Mouse (Mus musculus) olfactory bulb, adult 2 months (tissue): ENCODE measurements around the gene Robo4. TPM values are rescaled to one million over a fixed set of nuclear protein-coding genes. Genes with fewer than 3 reads are reported as not detected.

Experiments
- H3K27ac ChIP-seq: fragments of 200-500 bp; 2 replicates; pipeline ENCODE4 v1.5.1; 2012; ENCODE audit warnings: low read depth, low read length; ENCODE audit not compliant: insufficient read depth
- H3K4me1 ChIP-seq: fragments of 200-500 bp; 2 replicates; pipeline ENCODE4 v1.6.1; 2012; ENCODE audit warnings: low read length; ENCODE audit not compliant: control insufficient read depth, insufficient read depth
- H3K4me3 ChIP-seq: fragments of 200-500 bp; 2 replicates; pipeline ENCODE4 v1.5.1; 2012; ENCODE audit warnings: mild to moderate bottlenecking, low read depth, low read length, moderate library complexity; ENCODE audit not compliant: insufficient read depth
- CTCF ChIP-seq: fragments of 200-500 bp; IDR thresholded peaks from 2 replicates; pipeline ENCODE4 v1.5.1; 2012; ENCODE audit warnings: low read depth, mild to moderate bottlenecking, low read length, moderate library complexity; ENCODE audit not compliant: insufficient read depth
- POLR2A ChIP-seq: fragments of 200-500 bp; IDR thresholded peaks from 2 replicates; pipeline ENCODE4 v1.6.1; 2012; ENCODE audit warnings: mild to moderate bottlenecking, low read depth, low read length, moderate library complexity; ENCODE audit not compliant: insufficient read depth
- WGBS: fragments of 180-500 bp; shearing (Covaris S2); methylation state at CpG from one replicate; pipeline ENCODE4 v1.1.7; 2018; 5-methylcytosine and 5-hydroxymethylcytosine counted together
- polyA plus RNA-seq: library from polyadenylated mRNA; stranded (reverse); fragments of >200 nt; gene quantifications from 2 replicates; pipeline ENCODE4 v1.2.4, GENCODE M21; 2012; ENCODE audit warnings: low replicate concordance; ENCODE audit not compliant: missing spikeins, insufficient read depth, insufficient read length

Gene Robo4
- polyA plus RNA-seq, 1 experiment: not detected

DNA sequence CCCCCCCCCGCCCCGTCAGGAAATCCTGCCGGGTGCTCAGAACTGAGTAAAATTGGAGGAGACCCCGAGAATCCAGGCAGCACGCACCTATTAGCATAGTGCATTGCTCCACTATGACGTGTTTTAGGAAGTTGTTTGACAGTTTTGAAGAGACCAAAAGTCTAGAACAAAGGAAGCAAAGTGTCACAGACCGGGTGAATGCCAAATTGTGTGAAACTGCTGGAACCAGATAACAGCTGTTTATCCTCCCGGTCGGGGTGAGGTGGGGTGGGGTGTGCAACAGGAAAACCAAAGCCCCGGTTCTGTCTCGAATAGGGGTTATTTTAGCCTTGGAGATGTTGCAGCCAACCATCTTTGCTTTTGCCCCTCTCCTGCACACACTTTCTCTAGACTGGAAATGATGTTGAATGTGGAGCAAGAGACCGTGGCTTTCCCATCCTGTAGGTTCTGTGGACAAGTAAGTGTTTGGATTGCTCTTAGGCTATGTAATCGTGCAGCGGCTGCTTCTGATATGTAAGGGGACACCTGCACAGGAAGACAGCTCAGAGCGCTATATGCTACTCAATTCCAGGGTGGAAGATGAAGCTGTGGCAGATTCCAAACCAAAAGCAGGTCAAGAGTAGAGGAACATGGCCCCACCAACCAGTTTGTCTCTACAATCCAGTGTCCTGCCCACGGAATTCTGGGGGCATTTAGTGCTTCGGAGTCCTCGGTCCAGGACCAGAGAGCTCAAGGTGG, 32.3 kb downstream of the Robo4 start:
- no peak overlapping the region for H3K27ac ChIP-seq
- H3K4me3 ChIP-seq: no peak overlapping the region
- no peak for TF ChIP-seq POLR2A
- TF ChIP-seq CTCF: no peak
- H3K4me1 ChIP-seq: peaks cover 27% of the 10 kb centered on the region
- WGBS: 33% methylated on average over 18 of the region's 18 CpGs

DNA sequence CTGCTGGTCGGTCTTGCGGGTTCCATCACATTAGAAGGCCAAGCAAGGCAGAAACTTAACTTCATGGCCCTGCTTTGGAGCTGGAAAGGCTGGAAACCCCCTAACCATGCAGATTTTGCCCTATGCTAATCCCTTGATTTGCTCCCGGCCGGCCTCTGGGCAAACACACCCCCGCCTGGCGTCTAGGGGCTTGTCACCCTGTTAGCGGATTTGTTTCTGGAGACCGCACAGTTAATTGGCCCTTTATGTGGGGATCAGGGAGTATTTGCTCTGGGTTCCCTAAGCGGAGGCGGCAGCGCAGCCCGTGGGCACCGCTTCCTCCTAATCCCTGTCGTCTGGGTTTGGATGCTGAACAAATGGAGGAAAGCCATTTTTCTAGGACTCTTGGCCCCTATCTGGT, 33.2 kb downstream of the Robo4 start:
- Histone ChIP-seq H3K4me3 (no peak overlapping the region), H3K4me1 (peaks cover 27% of the 10 kb centered on the region), H3K27ac (no peak overlapping the region)
- TF ChIP-seq POLR2A: no peak
- no peak for TF ChIP-seq CTCF
- WGBS: 31% methylated on average over 14 of the region's 14 CpGs

DNA sequence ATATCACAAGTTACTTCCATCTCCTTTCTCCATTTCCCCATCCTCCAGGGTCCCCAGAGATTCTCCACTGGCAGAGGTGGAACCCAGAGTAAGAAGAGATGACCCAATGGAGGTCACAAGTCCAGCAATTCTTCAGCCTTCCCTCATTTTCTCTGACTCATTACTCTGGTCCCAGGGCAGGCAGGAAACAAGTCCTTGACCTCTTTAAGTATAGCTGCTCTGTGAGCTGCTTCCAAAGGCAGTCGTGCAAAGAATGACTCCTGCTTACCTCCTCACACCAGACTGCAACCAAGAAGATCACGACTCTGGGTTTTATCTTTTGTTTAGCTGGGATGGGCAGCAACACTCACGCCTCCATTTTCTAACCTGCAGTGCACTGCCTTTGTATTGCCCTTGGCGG, 33.9 kb downstream of the Robo4 start:
- 54% methylated on average over 4 of the region's 4 CpGs for WGBS
- peaks cover 27% of the 10 kb centered on the region for H3K4me1 ChIP-seq
- no peak for TF ChIP-seq CTCF
- TF ChIP-seq POLR2A: no peak
- no peak overlapping the region for H3K4me3 ChIP-seq
- H3K27ac ChIP-seq: no peak overlapping the region

DNA sequence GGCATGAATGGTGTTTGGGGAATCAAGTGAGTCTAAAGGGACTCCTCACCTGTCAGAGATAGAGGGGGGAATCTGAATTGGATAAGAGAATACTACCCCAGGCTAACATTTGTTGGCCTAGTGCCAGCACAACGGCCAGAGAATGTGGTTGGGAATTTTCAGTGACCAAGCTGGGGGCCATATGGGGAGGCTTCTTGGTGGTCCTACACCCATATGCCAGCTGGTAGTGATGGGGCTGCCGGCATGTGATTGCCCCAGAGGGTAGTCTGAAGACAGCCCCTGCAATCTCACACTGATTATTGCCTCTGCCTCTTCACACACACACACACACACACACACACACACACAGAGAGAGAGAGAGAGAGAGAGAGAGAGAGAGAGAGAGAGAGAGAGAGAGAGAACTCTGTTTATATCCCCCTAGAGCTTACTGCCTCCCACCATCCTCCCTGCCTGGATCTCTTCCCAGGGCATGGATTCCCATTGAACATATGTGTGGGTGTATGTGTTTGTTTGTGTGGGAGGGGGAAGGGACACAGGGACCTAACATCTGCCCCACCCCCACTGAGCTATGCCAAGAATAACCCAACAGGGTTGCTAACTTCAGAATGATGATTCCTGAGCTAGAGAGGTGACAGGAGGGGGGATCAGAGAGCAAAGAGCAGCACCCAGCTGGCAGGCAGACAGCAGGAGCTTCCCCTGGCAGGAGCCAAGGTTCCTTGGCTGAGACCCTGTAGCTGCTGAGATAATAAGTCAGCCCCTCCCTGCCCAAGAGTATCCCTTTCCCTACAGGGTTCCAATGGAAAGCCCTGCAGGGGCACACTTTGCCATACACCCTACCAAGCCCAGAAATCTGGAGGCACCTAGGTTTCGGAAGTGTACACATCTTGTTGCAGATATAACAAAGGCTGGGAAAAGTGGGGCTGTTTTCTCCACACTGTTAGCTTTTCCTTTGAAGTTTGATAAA, 36.4 kb downstream of the Robo4 start:
- no peak overlapping the region for H3K4me3 ChIP-seq
- TF ChIP-seq CTCF (no peak), POLR2A (no peak)
- H3K4me1 ChIP-seq: peaks cover 12% of the 10 kb centered on the region
- WGBS: 28% methylated on average over 3 of the region's 3 CpGs
- no peak overlapping the region for H3K27ac ChIP-seq

DNA sequence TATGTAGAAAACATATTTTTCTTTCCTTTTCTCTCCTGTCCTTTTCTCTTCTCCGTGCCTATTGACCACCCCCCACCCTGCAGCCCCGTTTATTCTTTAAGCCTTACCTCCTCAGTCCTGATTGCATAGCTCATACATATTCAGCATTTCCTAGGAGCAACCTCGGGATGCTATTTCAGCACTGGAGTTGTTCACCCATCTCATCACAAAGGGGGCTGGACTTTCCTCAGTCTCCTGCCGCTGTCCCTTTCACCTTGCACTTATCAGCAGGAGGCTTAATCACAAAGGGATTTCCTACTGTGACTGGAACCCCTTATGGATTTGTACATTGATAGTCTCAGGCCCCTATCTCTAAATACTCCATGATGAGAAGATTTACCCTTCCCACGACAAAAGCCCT, 50.7 kb downstream of the Robo4 start:
- no peak overlapping the region for H3K4me3 ChIP-seq
- TF ChIP-seq CTCF (no peak), POLR2A (no peak)
- no peak overlapping the region for H3K27ac ChIP-seq
- 41% methylated on average over 5 of the region's 5 CpGs for WGBS
- peaks cover 9% of the 10 kb centered on the region for H3K4me1 ChIP-seq

DNA sequence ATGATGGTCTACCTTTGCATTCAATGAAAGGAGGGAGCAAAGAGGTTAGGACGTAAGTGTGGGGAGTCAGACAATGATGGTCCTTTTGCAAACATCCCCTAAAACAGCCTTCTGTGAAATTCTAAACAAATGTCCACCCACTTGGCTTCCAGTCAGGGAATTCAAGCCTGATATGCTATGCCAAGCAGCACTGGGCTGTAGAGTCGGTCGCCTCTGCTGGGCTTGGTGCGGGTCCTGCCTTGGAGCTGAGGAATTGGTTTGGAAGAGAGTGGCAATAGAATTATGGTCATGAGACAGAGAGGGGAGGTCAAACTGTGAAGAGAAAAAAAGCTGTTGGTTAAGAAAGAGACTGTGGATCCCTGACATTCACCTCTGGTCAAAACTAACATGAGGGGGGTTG, 51.6 kb downstream of the Robo4 start:
- WGBS: 79% methylated on average over 4 of the region's 4 CpGs
- H3K4me1 ChIP-seq: peaks cover 12% of the 10 kb centered on the region
- no peak overlapping the region for H3K4me3 ChIP-seq
- no peak overlapping the region for H3K27ac ChIP-seq
- TF ChIP-seq CTCF (no peak), POLR2A (no peak)

DNA sequence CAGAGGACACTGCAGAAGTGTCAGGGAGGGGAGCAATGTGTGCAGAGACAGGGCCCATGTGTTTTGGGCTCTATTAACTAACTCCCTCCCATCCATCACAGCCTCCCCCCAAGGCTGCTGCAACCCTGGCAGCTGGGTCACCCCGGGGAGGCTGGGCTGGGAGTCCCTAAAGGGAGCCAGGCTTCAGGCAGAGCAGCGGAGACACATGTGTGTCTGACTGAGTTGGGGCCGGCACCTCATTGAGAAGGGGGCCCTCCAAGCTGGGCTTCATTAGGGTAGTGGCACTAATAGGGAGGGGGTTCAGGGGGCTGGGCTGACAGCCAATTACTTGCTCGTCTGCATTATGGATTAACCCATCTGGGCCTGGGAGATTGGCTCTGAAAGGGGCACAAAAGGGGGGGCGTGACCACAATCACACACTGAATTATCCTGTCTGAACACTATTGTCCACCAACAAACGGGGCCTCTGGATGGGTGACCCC, 52.4 kb downstream of the Robo4 start:
- no peak for TF ChIP-seq POLR2A
- TF ChIP-seq CTCF: no peak

DNA sequence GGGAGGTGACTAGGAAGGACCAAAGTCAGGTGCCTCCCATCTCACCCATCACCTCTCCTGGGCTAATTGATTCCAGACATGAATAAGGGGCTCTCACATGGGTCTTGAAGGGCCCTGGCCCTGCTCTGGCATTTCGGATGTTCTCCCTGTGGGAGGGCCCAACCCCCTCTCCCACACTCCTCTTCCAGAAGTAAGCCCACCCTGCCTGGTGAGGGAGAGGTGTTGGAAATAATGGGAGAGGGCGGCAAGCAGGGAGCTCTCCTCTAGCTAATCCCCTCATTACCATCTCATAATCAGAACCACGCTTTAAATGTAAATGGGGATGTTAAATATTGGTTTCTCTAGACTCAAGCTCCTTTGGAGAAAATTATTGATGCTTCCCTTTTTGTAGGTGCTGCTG, 53.3 kb downstream of the Robo4 start:
- H3K4me3 ChIP-seq: no peak overlapping the region
- no peak for TF ChIP-seq CTCF
- no peak for TF ChIP-seq POLR2A
- no peak overlapping the region for H3K27ac ChIP-seq
- peaks cover 15% of the 10 kb centered on the region for H3K4me1 ChIP-seq
- 70% methylated on average over 3 of the region's 3 CpGs for WGBS

More for the DNA sequence above, 52.4 kb downstream of the Robo4 start:
- H3K4me3 ChIP-seq: no peak overlapping the region
- no peak overlapping the region for H3K27ac ChIP-seq
- 59% methylated on average over 6 of the region's 6 CpGs for WGBS
- peaks cover 12% of the 10 kb centered on the region for H3K4me1 ChIP-seq

DNA sequence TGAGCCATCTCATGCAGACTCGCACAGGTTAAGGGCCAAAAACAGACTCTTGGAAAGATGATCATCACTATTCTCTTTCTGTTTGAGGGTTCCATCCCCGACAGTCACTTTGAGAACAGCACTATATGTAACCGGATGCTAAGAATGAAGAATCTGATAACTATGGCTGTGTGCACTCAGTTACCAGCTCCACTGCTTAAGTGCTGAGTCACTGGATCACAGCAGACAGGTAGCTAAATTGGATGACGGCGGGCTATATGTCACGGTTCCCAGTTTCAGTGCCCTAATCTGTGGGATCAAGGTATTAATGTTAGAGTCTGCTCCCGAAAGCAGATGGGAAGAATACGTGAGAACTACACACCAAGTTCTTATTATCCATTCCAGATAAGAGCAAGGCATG, 54.2 kb downstream of the Robo4 start:
- H3K27ac ChIP-seq: no peak overlapping the region
- TF ChIP-seq CTCF (no peak), POLR2A (no peak)
- H3K4me3 ChIP-seq: no peak overlapping the region
- peaks cover 20% of the 10 kb centered on the region for H3K4me1 ChIP-seq
- WGBS: 16% methylated on average over 8 of the region's 8 CpGs
